Mouse (Mus musculus): ENCODE measurements at regions not wholly inside any gene's neighbourhood (a gene's known extent, or its start where the extent isn't known, plus 50 kb on each side); places are given as distances from the start of the nearest gene placed in this dataset.

DNA sequence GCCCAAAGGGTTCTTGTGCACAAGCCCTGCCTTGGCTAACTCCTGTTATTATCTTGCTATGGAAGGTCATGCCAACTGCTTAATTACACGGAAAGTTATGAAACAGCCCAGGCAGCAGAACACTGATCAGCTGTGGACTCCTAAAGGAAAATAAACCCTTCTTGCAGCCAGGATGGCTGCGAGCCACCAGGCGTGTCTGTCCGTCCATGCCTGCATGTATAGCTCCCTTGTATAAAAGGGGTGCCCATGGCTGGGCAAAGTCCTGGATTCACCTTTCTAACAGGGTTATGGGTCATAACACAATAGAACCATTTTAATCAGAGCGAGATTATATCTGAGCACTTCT is 169.9 kb upstream of the Map3k1 start:
- peak in 1 of 2 experiments; percentile 49 for DNase-seq

DNA sequence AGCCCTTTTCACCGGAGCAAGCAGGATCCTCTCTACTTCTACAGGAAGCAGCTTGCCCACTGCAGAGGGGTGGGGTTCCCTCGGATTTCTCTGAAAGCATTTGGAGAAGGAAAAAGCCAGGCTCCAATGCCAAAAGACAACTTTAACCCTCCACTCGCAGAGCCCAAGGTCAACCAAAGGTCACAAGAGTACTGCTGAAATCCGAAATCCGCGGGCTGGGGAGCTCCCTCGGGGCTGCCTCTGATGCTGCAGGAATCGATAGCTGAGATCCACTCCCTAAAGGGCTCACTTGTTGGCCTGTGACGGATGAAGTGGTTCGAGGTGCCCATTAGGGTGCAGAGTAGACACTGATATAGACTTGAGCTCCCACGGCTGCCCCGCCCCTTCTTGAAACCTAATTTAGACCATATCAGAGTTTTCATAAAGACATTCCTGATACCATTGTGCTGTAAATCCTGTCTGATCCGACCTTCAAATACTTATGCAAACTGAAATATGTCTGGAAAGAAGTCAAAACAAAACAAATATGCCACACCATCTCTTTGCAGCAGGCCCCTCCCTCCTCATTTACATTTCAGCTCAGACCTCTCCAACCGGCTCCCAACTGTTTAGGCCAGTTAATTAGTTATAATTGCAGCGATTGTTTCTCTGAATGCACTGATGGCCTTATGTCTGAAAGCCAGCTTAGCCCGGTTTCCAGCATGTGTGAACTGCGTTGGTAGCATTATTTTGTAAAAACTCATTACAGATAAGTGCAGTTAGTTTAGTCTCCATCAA is 170.8 kb upstream of the Map3k1 start:
- DNase-seq: peak in 1 of 2 experiments; percentile 58

DNA sequence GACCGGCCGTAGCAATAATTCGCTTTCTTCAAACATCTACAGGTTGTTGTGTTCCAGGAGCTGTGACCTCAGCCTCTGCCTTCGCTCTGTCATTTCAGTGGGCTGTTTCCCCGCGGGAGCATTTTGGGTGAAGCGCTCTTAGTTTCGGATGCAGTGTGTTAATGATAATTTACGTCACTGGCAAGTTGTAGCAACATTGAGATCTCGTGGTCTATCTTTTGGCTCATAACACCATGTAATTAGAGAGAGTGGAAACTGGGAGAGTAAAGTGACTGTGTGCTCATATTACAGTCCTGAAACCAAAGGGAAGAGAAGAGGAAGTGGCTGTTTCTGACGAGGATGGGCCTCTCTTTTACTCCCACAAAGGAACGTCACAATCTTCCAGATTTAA is 171.4 kb upstream of the Map3k1 start:
- DNase-seq: peak in 1 of 2 experiments; percentile 33

DNA sequence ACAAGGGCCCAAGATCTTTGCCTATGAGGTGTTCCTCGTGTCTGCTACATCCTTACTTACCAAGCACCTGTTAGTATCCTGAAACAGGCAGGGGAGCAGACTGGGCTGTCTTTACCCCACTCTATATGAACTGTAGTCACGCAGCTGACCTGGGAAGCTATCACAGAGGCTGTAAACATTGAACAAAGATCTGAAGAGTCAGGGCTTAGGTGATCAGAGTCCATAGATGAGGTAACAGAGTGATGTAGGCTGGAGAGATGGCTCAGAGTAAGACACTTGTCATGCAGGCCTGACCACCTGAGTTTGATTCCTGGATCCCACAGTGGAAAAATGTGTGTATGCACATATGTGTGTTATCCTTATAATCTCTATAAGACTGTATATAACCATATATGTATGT is 172.3 kb upstream of the Map3k1 start:
- DNase-seq: no peak

DNA sequence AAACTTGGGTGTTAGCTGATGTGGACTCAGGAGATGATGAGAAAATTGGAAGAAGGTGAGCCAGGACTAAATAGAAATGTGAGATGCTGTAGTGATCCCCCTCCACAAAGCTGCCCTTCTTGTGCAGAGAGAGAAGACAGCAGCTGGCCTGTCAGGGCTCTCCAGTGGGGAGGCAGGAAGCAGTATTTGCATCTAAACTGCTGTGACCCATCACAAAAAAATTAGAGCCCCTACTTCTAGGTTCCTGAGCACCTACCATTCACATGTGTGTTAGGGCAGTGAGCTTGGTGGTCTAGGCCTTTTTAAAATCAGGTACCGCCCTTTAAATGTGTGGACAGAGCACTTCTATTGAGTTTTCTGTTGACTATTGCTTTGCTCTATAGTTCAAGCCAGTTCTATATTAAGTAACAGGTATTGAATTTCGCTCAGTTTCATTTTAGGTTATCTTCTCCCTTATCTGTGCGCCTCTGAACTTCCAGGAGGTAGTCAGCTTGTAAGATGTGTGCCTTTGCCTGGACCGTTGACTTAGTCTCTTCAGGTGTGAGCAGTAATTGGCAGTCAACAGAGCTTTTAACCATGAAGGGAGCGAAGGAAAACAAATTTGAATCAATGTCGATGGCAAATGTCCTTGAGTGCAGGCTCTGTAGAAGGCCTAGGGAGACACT is 174.1 kb upstream of the Map3k1 start:
- no peak for DNase-seq

DNA sequence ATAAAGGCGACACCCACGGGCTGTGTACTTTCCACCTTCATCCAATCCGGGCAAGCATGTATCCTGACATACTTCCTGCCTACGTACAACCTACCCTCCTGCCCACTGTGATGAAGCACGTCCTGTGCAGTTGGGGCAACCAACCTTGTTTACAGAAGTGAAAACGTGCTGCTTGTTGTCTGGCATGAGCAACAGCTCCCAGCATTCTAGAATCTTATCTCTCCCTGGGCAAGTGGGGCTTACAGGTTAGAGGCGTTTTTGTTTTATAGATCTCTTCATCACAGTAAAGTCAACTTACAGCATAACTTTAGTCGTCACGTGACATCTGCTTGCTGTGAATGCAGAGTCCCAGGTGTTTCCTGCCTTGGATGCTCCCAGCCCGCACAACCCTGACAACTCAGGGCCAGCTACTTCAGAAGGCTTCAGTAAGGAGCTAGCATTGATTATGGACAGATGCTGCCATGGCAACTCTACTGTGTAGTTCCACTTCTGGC is 175.3 kb upstream of the Map3k1 start:
- DNase-seq: no peak

DNA sequence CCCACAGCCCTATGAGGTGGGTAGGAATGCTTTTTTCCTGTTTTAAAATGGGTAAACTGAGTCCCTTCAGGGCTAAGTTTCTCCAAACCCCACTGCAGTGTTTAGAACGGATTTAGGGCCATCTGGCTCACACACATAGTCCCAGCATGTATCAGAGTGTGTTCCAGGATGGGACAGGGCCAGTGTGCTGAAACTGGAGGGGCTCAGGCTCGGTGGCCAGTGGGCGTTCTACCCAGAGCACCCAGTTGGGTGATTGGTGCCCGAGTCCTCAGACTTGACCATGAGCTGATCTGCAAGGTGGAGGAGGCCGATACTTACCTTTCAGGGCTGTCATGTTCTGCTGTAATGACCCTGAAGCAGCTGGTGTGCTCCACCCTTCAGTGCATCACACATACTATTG is 176.6 kb upstream of the Map3k1 start:
- DNase-seq: no peak

DNA sequence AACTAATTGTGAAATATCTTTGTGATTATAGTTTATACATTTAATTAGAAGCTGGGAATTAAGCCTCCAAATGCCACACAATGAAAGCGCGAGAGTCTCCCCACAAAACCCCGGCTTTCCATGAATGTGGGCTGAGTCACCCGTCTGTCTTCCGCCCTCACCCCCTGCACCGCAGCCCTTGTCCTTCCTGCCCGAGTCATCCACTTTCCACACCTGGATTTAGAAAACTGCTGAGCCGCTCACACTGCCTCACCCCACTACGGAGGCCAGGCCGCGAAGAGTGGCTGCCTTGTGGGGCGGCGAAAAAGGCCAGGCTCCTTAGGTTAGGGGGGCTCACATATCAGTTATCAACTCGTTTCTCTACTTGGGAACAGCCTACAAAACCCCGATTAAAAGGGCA is 177.9 kb upstream of the Map3k1 start:
- no peak for DNase-seq

DNA sequence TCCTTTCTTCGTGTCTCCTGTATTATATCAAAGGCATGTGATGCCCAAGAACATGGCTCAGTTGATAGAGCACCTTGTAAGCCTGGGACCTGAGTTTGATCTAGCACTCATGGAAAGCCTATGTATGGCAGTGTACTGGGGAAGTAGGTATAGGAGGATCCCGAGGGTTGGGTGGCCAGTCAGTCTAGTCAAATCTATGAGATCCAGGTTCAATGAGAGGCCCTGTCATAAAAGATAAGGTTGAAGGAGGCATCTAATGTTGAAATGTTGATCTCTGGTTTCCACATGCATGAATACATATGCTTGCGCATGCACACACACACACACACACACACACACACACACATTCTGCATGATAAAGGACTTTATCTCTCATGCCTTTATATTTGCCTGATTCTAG is 178.6 kb upstream of the Map3k1 start:
- DNase-seq: no peak

DNA sequence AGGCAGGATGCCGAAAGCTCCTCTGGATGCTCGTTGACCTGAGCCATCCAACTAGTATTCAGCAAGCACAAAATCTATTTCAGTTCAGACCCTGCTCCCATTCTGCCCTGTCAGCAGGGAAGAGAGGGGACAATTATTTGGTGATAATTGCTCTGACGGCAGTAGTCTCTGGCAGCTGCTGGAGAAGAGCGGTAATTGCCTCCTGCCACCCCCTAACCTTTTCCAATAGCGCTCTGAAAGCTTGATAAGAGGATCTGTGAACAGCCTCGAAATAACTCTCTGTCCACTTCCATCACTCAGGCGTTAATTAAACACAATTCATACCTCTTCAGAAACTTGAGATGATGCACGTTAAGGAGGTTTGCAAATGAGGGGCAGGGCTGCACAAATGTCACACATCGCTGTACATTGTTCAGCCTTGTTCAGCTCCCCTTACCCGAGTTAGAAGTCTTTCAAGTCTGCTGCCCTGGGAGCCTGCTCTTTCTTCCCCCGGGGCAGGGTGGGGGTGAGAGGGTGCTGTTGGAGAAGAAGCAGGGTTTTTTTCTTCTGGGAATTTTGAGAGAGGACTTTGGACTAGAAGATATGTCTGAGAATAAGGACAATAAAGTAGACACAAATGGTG is 182.2 kb upstream of the Map3k1 start:
- DNase-seq: no peak

DNA sequence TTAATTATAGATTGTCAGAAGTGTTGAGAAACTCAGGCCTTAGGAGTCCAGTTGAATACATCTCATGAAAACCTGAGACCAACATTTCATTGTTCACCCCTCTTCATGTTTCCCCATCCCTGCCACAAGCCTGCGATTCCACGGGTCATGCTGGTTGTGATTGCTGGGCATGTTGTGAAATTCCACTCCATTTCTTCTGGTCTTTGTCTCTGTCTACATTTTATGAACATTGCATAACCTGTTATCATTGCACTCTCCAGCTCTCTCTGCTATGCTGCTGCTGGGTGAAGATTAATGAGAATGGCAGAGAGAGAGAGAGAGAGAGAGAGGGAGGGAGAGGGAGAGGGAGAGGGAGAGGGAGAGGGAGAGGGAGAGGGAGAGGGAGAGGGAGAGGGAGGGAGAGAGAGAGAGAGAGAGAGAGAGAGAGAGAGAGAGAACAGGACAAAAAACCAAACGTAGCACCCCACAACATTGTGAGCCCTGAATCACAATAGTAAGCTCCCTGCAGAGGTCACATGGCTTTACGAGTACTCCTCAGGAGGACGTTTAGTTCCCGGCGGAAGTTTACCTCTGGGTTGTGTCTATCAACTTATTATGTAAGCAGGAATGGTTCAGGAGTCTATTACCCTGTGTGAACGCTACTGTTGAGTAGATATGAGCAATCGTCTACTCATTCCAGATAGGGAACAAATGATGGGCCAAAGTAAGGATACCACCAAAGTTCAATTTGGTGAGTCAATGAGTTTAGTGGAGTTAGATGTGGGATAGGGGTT is 183.5 kb upstream of the Map3k1 start:
- no peak for DNase-seq

DNA sequence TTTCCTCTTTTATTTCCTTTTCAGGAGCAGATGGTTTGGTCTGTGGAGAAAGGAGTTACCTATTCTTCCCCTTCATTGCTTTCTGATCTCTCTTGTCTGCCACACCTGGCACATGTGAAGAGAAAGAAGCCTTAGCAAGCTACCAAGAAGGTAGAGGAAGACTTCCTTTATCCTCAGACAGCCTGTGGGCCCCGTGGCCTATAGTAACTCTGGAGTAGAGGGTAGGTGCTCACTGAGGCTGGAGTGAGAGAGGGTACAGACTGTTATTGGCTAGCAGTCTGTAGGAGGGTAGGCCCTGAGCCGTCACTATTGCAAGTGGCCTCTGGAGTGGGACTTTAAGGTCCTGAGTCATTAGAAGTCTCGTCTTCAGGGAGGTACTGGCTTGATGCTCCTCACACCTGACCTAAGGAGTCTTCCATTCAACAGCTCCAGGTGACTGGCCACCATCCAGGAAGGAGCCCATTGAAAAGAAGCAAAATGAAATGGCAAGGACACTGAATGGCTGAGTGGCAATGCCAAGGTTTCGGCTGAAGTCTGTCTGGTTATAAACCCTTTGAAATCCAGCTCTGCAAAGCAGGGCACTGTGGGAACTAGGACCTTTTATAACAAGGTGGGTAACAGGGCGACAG is 186.2 kb upstream of the Map3k1 start:
- DNase-seq: no peak

DNA sequence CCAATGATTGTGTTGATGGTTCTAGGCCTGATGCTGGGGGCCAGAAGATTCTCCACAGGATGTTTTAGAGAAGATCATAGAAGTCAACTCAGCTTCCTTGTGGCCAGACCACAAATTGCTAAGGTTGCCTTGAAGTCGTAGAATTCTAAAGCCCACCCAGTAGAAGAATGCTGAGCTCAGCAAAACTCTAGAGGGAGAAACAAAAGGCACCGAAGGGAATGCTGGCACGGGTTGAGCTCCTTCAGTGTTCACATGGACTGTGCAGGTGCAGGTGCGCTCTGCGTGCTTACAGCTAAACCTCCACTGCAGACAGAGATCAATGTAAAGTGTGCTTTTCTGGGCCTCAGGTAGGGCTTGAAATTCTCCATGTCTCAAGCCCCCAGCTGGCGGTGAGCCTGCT is 186.9 kb upstream of the Map3k1 start:
- DNase-seq: no peak

DNA sequence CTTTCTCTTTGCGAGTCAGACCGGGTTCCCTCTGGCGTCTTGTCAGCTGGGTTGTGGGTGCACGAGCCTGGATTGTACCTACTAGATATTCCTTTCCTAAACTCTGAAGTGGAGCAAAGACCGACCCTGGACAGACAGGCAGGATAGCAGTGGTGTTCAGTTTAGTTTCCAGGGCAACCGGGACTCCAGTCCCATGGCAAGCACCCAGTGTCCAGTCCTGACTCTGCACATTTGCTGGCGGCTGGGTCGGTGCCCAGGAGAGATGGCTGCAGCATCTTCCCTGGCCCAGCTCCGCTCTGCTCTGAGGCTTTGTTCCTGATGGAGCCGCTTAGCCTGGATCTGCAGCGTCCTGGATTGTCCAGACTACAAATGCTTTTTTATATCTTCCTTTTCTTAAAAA is 188.1 kb upstream of the Map3k1 start:
- DNase-seq: peak; percentile 40 to 55

DNA sequence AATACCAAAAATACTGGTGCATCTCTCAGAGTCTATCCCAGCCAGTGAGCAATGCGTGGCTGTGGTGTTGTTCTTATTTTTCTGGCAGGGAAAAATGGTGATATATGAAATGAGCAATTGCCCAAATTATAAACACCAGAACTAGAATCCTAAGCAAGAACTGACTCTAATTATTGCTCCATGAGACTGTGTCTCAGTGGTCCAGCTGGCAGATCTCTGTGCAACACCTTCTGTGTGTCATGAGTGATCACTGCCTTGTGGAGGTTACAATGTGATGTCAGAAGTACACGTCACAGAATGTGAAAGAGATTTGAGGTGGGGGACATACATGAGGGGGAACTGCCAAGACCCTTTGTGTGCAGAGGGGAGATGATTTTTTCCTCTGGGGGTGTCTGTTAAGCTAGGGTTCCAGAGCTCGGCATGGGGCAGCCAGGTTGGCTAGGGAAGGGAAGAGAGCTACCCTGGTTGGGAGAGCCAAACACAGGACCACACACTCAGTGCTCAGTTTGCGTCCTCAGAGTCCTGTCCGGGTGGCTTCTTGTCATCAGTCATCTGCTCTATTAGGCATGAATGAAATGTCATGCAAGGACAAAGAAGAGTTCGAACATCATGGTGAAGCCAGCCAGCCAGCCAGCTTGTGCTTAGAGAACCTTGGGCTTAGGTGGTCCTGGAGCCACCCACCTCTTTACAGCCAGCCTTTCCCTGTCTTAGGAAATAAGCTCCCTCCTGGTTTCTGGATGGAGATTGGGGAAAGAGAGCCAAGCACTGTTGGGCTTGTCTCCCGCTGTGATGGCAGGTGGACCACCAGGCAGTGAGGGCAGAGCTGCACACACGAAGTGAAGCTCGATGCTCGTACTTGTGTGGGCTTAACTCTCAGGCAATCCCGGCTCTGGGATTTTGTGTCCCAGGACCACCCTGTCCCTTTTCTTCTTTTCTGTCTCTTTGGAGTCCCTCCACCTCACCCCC is 189.5 kb upstream of the Map3k1 start:
- DNase-seq: no peak

DNA sequence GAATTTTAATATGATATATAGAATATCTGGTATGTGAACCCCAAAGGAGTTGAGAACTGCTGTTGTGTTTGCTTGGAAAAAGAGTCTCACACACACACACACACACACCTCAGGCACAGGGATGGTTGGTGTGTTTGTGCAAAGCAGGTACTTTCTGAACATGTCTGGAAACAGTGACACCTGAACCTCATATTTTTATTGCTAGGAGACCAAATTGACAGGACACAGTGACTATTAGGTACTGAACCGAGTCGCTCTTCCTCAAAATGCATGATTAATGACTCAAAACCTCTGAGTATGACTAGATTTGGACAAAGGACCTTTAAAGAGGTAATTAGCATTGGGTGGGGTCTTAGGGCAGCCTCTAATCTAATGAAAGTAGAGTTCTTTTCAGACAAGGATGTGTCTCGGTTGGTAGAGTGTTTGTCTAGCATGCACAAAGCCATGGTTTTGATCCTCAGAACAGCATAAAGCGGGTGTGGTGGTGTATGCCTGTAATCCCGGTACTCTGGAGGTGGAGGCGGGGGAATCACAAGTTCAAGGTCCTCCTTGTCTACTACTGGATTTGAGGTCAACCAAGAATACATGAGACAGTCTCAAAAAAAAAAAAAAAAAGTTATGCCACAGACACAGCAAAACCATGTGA is 191.0 kb upstream of the Map3k1 start:
- no peak for DNase-seq

DNA sequence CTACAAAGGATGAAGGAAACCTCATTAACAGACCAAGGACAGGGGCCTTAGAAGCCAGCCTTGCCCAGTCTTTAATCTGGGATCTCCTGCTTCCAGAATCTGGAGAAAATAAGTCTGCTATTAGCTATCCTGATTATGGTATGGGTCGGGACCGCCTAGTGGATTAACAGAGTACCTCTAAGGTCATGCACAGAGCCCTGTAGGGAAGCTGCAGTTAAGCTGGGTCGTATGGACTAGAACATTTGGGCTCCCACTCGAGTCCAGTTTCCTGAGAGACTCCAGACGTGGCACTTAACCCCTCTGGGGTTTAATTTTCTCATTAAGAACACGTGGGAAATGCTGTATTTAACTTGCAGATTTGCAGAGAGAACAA is 191.5 kb upstream of the Map3k1 start:
- no peak for DNase-seq

DNA sequence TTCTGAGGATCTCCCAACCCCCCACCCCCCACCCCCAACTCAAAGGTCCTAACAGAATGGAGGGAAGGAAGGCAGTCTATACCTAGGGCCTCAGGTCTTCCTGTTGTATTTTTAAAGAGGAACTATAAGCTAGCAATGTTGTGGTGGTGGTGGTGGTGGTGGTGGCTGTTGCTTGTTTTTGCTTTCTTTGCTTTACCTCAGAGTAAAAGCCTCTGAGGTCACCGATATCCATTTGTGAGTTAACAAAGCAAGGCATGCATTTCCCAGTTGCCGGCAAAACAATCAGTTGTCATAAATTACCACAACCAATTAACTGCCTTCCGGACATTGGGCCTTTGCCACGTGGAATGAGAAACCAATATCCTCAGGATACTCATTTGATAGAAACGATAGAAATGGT is 191.9 kb upstream of the Map3k1 start:
- DNase-seq: no peak

DNA sequence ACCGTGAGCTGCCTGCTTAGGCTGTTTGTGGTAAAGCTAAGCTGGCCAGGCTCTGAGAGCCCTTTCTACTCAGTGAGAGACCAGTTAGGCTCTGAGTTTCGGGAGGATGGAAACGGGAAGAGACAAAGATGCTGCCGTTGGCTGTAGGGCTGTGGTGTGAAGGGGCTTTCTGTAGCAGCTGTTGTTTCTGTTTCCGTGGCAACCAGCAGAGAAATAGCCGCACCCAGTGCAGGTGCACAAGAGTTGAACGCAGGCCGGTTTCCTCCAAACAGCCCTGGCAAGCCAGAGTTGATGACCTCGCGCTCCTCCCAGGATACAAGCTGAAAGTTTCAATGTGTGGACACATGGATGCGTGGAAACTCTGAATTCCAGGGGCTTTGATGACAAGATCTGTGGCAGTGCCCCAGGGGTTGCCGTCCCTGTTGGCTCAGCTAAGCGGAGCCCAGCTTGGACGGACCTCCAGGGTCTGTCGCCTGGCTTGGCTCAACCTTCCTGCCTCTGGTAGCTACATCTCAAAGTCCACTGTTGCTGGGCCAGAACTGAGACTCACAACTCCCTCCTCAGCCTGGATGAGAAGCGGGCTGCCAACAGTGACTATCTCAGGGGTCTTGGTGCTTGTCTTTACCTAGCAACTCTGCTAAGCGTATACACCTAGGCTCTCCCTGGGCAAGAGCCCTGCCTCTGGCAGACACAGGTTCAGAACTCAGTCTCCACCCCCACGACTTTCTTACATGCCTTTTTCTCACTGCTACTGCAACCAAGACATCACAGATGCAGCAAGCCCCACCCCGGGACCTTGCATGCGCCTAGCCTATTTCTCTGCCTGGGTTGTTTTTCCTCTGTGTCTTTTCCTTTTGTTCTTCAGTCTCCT is 192.6 kb upstream of the Map3k1 start:
- peak; percentile 44 to 63 for DNase-seq
